Mouse (Mus musculus) retina, postnatal 7 days (tissue): ENCODE measurements around the gene Washc3.

Experiments
- DNase-seq: peaks from one replicate; pipeline ENCODE4 v3.0.0-alpha.2; 2012; ENCODE audit warnings: low read depth, low spot score

Washc3 gene

DNA sequence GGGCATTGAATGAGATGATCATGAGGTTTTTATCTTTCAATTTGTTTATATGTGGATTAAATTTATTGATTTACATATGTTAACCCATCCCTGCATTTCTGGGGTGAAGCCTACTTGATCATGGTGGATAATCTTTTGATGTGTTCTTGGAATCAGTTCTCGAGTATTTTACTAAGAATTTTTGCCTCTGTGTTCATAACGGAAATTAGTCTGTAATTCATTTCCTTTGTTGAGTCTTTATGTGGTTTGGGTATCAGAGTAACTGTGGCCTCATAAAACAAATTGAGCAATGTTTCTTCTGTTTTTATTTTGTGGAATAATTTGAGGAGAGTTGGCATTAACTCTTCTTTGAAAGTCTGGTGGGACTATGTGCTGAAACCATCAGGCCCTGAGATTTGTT, 54.7 kb downstream of the Washc3 start:
- no peak for DNase-seq

DNA sequence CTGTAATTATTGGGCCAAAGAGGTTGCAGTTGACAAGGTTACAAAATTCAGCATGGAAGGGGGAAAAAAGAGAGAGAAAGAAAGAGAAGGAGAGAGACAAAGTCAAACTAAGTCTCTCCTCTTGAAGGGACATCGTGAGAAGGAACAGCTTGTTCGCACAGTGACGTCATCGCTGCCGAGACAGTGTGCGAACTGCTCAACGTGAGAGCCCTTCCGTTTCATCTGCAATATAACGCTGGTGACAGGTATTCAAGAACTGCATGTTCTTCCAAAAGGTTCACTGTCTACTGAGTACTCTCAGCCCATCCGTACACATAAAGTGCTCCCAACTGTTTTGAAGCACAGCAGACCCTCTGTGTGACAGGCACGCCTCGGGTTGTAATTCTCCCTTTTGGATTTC, 59.4 kb downstream of the Washc3 start:
- DNase-seq = no peak

DNA sequence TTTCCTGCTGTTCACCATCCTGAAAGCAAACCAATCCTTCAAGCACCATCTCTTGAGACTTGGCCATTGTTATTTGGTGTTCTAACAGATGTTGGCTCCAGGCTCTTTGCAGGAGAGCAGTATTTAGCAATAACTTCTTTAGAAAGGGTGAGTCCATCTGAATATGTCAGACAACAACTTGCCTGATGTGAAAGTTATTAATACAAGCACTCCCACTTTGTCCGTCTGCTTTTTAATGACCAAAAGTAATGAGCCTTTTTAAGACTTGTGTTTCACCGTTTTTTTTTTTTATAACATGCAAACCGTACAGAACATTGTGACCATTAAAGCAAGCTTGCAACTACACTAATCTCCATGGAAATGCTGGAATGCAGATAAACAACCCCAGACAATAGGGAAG, 60.3 kb downstream of the Washc3 start:
- no peak for DNase-seq

DNA sequence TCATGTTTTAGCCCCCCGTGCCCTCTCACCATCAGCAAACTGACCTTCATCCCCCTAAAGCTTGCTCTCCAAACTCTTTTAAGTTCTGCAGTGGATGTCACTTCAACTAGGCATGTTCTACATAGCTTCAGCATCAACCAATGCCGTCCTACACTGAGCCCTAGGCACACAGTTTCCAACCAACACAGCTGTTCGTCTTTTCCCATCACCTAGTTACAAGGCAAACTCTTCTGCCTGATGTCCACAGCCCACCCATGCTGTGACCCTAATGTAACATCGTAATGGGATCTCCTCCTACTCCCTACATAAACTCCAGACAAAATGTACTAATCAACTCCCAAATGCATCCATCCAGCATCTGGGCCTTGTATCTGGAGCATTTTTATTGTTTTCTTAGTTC, 62.5 kb downstream of the Washc3 start:
- DNase-seq = no peak

DNA sequence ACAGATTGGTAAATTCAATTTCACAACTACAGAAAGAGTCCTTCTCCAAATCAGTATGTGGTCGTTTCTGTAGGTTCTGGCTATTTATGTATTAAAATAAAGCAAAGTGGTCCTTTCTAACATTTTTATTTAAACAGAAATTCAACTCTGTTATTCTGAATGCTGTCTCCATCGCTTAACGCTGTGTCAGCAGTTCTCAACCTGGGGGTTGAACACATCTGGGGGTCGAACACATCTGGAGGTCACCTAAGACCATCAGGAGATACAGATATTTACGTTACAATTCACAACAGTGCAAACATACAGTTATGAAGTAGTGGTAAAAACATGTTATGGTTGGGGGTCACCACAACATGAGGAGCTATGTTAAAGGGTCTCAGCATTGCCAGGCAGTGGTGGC, 73.2 kb downstream of the Washc3 start:
- DNase-seq = no peak

DNA sequence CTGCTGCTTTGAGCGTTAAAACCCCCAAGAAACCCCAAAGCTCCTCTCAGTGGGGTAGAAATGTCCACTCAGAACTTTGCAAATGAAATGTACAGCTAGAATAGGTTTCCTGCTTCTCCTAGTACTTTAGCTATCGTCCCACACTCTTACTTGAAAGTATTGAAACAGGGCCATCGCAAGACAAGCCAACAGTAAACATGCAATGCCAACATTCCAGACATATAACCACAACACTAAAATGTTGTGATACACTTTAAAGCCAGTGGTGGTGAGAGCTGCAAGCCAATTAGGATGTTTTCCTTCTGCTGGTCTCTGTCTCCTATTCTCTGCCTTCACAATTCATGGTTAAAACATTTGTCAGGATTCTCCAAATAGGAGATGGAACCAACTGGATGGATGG, 80.8 kb downstream of the Washc3 start:
- DNase-seq = no peak

DNA sequence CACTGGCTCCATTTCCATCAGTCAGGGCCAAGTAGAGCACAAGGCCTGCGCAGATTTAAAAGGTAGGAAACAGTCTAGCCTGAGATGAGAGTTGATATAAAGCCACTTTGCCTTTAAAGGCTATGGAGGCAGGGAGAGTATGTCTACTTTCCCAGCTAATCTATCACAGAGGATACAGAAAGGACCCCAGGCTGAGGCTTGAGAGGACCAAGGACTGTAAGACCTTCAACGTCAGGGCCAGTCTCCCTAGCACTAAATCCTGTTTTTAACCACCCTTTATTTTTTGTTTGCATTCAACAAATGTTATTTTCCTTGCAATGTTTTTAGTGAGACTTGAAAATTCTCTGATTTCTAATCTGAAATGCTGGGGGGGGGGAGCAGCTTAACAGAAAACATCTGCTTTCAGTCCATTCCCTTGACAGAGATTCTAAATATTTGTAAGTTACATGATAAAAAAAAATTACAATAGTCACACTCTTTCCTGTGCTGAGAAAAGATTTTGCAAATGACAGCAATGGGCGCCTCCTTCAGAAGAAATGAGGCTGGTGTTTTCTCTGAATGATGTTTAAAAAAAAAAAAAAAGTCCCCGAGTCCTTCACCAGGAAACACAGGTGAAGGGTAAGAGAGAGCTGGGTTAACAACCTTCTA, 83.6 kb downstream of the Washc3 start:
- no peak for DNase-seq

DNA sequence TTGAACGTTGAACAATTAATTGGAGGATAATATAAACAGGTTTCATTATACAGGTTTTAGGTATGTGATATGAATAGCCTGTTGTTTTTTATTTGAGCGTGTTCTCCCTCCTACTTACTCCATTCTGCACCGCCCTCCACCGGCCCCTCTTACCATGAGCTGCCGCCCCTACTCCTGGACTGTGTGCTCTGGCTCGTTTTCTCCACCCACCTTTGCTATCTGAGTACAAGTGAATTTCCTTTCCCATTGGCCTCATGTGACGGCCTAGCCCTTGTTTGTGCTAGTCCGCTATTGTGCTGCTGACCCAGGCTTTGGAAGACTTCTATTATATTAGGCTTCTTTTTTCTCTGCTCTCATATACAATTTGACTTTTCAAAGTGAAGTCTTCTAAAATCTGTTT, 86.4 kb downstream of the Washc3 start:
- no peak for DNase-seq

DNA sequence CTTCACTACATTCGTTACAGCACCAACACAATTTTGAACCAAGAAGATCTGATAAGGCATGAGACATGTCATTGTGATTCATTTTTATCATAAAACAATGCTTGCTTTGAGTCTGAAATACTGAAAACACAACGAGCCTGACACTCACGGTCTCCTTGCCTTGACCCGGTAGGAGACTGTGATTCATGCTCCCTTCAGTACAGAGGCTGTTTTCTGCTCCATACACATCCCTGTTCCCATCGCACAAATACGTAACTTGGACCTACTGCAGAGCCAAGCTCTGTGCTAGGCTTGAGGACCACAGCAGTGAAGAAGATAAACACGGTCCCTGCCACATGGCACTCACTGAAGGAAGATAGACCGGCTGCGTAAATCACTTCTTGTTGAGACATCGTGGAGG, 87.2 kb downstream of the Washc3 start:
- no peak for DNase-seq

DNA sequence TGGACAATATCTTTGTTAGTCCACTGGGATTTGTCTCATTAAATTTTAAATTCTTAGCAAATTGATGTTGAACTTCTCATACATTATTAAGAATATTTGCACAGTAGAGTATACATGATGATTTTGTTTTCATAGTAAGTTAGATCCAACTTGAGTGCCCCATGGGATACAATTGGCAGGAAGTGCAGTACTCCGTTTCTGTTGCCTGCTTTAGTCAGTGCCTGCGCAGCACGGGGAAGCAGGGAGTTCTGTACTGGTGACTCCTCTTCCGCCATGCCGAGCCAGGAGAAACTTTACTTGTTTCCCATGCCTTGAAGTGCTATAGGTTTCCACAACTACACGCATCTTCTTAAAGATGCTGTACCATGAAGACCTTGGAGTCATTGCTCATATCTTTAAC, 94.2 kb downstream of the Washc3 start:
- no peak for DNase-seq
